Mouse (Mus musculus) limb, embryonic 15.5 days (tissue): ENCODE results near the gene Ankrd28. TPM values are rescaled to one million over a fixed set of nuclear protein-coding genes. Genes with fewer than 3 reads are reported as not detected.
"Not testable (repeated sequence)": the region's sequence is repeated elsewhere in the genome, so short reads cannot be mapped to it uniquely, and the experiment has no call there.

Experiments used
- ATAC-seq: fragments of 200-750 bp; cut with Nextera tagmentation; 2 replicates; pipeline ENCODE4 v1.8.0; 2017; ENCODE audit warnings: low read depth, moderate TSS enrichment; ENCODE audit not compliant: insufficient number of reproducible peaks, low FRiP score, low TSS enrichment
- H3K27ac ChIP-seq: fragments of 300-500 bp; sonication (generic); 2 replicates; pipeline ENCODE4 v1.5.1; 2015; ENCODE audit warnings: moderate library complexity, mild to moderate bottlenecking, inconsistent platforms
- H3K27me3 ChIP-seq: fragments of 300-500 bp; sonication (generic); 2 replicates; pipeline ENCODE4 v1.6.1; 2015; ENCODE audit warnings: inconsistent platforms
- H3K36me3 ChIP-seq: fragments of 300-500 bp; sonication (generic); 2 replicates; pipeline ENCODE4 v1.6.1; 2015; ENCODE audit warnings: inconsistent platforms
- H3K4me1 ChIP-seq: fragments of 300-500 bp; sonication (generic); 2 replicates; pipeline ENCODE4 v1.6.1; 2015; ENCODE audit warnings: inconsistent platforms
- H3K4me2 ChIP-seq: fragments of 300-500 bp; sonication (generic); 2 replicates; pipeline ENCODE4 v1.6.1; 2015; ENCODE audit warnings: mild to moderate bottlenecking, inconsistent platforms
- H3K4me3 ChIP-seq: fragments of 300-500 bp; sonication (generic); 2 replicates; pipeline ENCODE4 v1.5.1; 2015; ENCODE audit warnings: mild to moderate bottlenecking, inconsistent platforms
- H3K9ac ChIP-seq: fragments of 300-500 bp; sonication (generic); 2 replicates; pipeline ENCODE4 v1.6.1; 2015; ENCODE audit warnings: inconsistent platforms
- H3K9me3 ChIP-seq: fragments of 300-500 bp; sonication (generic); 2 replicates; pipeline ENCODE4 v1.6.1; 2016; ENCODE audit warnings: inconsistent platforms
- WGBS: fragments of 180-500 bp; shearing (Covaris S2); methylation state at CpG from one replicate; pipeline ENCODE4 v1.1.7; 2015; 5-methylcytosine and 5-hydroxymethylcytosine counted together
- polyA plus RNA-seq: library from polyadenylated mRNA; unstranded; fragments of >200 nt; fragmentation: Nextera tagmentation; extraction: Ambion mirVana; gene quantifications from 2 replicates; pipeline ENCODE4 v1.2.1, GENCODE M21; 2015

The Ankrd28 gene
- 9.8 and 10.0 TPM in 2 replicates for polyA plus RNA-seq

DNA sequence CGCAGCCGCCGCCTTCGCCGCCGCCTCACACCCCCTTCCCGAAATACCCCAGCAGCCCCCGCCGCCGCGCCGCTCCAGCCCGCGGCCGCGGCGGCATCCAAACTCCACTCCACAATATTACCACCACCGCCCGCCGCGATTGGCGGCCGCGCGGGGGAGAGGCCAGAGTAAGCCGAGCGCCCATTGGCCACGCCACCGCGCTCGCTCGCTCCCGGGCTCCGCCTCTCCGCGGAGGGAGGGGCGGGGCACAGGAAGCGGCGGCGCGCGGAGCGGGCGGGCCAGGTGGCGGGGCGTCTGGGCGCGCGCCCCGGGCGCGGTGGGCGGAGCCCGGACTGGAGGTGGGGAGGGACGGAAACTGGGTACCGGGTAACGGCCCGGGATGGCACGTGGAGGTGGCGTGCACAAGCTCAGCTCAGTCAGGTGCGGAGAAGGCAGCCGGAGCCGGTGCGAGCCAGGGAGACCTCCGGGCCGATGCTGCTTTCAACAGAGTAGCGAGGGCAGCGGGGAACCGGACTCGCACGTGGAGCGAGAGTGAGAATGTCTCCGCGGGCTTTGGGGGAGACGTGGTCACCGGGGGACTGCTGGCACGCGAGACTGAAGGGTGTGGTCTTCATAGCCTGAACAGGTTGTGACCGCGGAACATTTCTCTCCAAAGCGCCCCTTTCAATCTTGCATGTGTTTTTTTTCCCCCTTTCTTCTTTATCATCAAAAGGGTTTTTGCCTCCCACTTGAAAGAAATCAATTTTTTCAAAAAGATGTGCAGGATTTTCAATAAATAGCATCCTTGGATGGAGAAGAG, at the start of gene Ankrd28:
Ankrd28 (minus strand) TSS at position 81 of the 799 bp plus-strand sequence.
- Histone ChIP-seq H3K9me3 (no peaks in the 10 kb centered on the region), H3K27ac (peak within 1 kb of the TSS; percentile 93), H3K27me3 (no peaks in the 10 kb centered on the region), H3K9ac (peak within 1 kb of the TSS; percentile 80), H3K36me3 (no peaks in the 10 kb centered on the region), H3K4me1 (peaks cover 6% of the 10 kb centered on the region; the same call in 1 of the 2 replicates), H3K4me3 (peak within 1 kb of the TSS; percentile 91), H3K4me2 (peak within 1 kb of the TSS; percentile 82)
- peak; percentile 97 for ATAC-seq
- under 1% methylated on average over 67 of the region's 81 CpGs for WGBS

DNA sequence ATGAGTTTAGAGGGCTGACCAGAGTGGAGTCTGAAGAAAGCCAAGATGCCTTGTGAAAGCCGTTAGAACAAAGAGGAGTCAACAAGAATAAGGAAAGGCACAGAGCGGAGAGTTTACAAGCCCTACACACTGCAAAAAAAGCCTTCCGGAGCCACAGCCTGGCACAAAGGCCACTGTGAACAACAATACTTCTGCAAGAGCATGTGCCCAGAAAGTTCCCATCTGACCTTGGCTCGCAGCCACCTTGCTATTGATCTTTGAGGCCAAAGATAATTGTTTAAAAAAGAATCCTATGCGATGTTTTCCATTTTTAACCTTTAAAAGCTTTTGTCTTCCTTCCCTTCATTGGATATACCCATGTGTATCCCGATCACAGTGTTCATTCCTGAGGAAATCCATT, 49.0 kb upstream of the Ankrd28 start:
- WGBS = 83% methylated on average over 6 of the region's 6 CpGs
- no peaks in the 10 kb centered on the region for H3K36me3 ChIP-seq
- no peaks in the 10 kb centered on the region for H3K9me3 ChIP-seq
- no peaks in the 10 kb centered on the region for H3K27me3 ChIP-seq
- no peaks in the 10 kb centered on the region for H3K4me1 ChIP-seq
- ATAC-seq = no peak
- H3K9ac ChIP-seq = no peak overlapping the region
- no peak overlapping the region for H3K4me2 ChIP-seq
- no peak overlapping the region for H3K4me3 ChIP-seq
- no peak overlapping the region for H3K27ac ChIP-seq

DNA sequence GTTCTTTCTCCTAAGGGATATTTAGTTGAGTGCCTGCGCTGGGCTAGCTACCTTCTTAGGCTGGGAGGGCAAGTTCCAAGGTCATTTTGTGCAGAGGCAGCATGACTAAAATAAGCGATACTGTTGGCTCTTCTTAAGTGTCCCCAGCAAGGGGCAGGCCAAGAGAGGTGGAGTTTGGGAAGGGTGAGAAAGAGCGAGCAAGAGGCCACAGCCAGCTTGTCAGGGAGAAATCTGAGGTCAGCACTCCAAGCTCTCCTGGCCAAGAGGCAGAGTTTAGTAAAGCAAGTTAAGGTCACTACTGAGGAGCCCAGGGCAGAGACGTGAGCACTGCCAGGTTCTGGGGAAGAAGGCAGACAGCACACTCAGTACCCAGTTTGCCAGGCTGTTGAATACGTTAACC, 41.7 kb upstream of the Ankrd28 start:
- no peaks in the 10 kb centered on the region for H3K4me1 ChIP-seq
- H3K36me3 ChIP-seq = no peaks in the 10 kb centered on the region
- H3K27ac ChIP-seq = no peak overlapping the region
- no peak overlapping the region for H3K4me2 ChIP-seq
- no peak overlapping the region for H3K4me3 ChIP-seq
- 75% methylated on average over 5 of the region's 5 CpGs for WGBS
- no peak for ATAC-seq
- H3K9ac ChIP-seq = no peak overlapping the region
- no peaks in the 10 kb centered on the region for H3K9me3 ChIP-seq
- no peaks in the 10 kb centered on the region for H3K27me3 ChIP-seq

GRCm38 (mm10) chr14:31870436-31870835, 40.0 kb upstream of the Ankrd28 start:
- no peaks in the 10 kb centered on the region for H3K27me3 ChIP-seq
- no peak for ATAC-seq
- no peaks in the 10 kb centered on the region for H3K36me3 ChIP-seq
- H3K4me3 ChIP-seq = no peak overlapping the region
- no peak overlapping the region for H3K27ac ChIP-seq
- peaks cover 7% of the 10 kb centered on the region; the same call in 1 of the 2 replicates for H3K9me3 ChIP-seq
- no peak overlapping the region for H3K4me2 ChIP-seq
- H3K4me1 ChIP-seq = no peaks in the 10 kb centered on the region
- H3K9ac ChIP-seq = no peak overlapping the region
- WGBS = 92% methylated on average over 5 of the region's 5 CpGs

DNA sequence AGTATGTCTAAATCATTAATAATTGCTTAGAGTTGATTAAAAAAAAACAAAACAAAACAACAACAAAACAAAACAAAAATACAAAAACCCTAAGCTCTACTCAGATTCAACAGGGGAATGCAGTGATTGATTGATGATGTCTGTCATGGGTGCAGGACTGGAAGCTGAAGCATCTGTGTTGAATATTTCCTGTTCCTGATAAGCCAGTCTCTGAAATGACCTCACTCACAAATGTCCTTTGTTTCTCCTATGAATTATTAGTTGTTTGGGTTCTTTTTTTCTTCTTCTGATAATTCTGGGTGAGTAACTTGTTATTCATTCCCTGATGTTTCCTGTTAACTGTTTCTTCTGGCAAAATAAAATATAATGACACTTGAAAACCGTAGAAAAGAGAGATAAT, 38.1 kb upstream of the Ankrd28 start:
- Histone ChIP-seq H3K4me1 (no peaks in the 10 kb centered on the region), H3K9me3 (peaks cover 7% of the 10 kb centered on the region; the same call in 1 of the 2 replicates), H3K36me3 (no peaks in the 10 kb centered on the region), H3K9ac (no peak overlapping the region), H3K4me2 (no peak overlapping the region), H3K4me3 (no peak overlapping the region), H3K27me3 (no peaks in the 10 kb centered on the region), H3K27ac (no peak overlapping the region)
- ATAC-seq = no peak
- WGBS = 32% methylated on average over 1 of the region's 1 CpGs

GRCm38 (mm10) chr14:31866366-31866765, 35.9 kb upstream of the Ankrd28 start:
- ATAC-seq, H3K4me3 ChIP-seq: not testable (repeated sequence)
- WGBS = 95% methylated on average over 10 of the region's 10 CpGs

DNA sequence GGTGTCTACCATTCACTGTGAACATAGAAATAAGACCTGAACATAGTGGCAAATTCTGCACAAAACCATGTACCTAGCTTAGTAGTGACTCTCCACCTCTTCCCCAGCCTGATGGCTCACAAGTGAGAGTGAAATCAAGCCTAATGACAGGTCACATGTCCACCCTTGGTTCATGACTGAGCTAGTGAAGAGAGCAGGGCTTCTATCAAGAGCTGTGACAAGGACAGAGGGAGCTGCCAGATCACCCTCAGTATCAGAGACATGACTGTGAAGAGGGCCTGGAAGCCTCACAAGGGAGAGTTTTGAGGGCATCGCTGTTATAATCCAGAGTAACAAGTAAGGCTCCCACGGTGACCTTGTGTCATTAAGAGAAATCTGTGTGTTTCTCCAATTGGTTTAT, 28.2 kb upstream of the Ankrd28 start:
- no peak for ATAC-seq
- Histone ChIP-seq H3K27ac (no peak overlapping the region), H3K9ac (no peak overlapping the region), H3K27me3 (no peaks in the 10 kb centered on the region), H3K4me1 (0 out of 2 replicates have a peak, but pooled peaks cover 4% of the 10 kb centered on the region), H3K4me3 (no peak overlapping the region), H3K9me3 (no peaks in the 10 kb centered on the region), H3K36me3 (no peaks in the 10 kb centered on the region), H3K4me2 (no peak overlapping the region)
- 93% methylated on average over 2 of the region's 2 CpGs for WGBS

More at GRCm38 (mm10) chr14:31866366-31866765, 35.9 kb upstream of the Ankrd28 start:
- not testable (repeated sequence) for H3K27me3 ChIP-seq, H3K27ac ChIP-seq, H3K9me3 ChIP-seq, H3K36me3 ChIP-seq, H3K4me1 ChIP-seq, H3K4me2 ChIP-seq, H3K9ac ChIP-seq

DNA sequence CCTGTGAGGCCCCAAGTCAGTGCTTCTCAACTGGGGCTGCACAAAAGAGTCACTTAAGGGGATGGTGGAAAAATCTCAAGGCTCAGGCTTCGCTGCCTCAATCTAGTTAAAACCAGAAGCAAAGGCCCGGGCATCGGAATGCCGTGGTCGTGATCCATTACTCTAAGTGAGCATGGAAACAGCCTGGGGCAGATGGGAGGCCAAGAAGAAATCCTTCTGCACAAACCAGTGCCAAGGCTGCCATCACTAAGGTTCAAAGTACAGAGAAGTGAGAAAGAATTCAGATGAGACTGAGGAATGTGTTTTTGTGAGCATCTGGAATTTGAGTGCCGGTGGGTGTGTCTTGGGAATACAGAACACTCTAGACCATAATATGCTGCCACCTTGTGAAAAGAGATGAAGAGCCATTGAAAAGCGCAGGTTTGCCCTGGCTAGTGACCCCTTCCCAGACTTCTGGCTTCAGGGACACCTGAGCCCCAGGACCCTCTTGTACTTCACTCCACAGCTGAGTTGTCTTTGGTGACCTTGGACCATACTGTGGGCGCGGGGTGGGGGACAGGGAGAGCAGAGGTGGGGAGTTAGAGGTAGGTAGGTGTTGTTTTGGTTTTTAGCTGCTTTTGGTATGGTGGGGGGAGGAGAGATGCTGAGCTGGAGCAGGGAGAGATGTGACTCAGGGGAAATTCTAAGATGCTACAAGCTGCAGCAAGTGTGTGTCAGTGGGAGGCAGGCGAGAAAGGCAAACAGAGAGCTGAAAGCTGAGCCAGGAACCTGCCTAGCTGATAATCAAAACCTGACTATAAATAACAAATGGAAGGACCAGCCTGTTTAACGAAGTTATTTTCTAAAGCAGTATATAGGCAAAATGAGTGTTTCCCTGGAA, 26.9 kb upstream of the Ankrd28 start:
- Histone ChIP-seq H3K36me3 (no peaks in the 10 kb centered on the region), H3K27ac (no peak overlapping the region), H3K4me1 (0 out of 2 replicates have a peak, but pooled peaks cover 4% of the 10 kb centered on the region), H3K4me2 (no peak overlapping the region), H3K27me3 (no peaks in the 10 kb centered on the region), H3K9ac (no peak overlapping the region), H3K9me3 (no peaks in the 10 kb centered on the region), H3K4me3 (no peak overlapping the region)
- 48% methylated on average over 11 of the region's 11 CpGs for WGBS
- no peak for ATAC-seq

DNA sequence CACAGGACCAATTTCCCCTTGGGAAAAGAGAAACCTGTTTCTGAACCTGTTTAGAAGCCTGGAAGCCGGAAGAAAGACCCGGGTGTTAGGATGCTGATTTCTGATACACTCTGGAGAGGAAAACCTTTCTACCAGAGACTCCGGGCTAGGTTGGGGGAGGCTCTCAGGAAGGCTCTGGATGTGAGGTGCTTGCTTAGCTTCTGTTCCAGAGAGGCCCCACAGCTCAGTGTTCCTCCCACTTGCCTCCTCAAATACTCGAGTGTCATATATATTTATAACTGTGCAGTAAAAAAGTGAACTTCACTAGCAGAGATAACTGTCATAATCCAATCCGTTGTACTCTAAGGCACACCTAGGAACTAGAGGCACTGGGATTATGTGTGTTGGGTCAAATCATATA, 25.6 kb upstream of the Ankrd28 start:
- Histone ChIP-seq H3K27ac (no peak overlapping the region), H3K36me3 (no peaks in the 10 kb centered on the region), H3K9me3 (no peaks in the 10 kb centered on the region), H3K4me2 (no peak overlapping the region), H3K9ac (no peak overlapping the region), H3K4me1 (0 out of 2 replicates have a peak, but pooled peaks cover 4% of the 10 kb centered on the region), H3K4me3 (no peak overlapping the region), H3K27me3 (no peaks in the 10 kb centered on the region)
- 65% methylated on average over 5 of the region's 5 CpGs for WGBS
- ATAC-seq = no peak

GRCm38 (mm10) chr14:31854667-31855066, 24.2 kb upstream of the Ankrd28 start:
- Histone ChIP-seq H3K36me3 (no peaks in the 10 kb centered on the region), H3K9me3 (no peaks in the 10 kb centered on the region), H3K9ac (no peak overlapping the region), H3K27me3 (no peaks in the 10 kb centered on the region), H3K4me3 (no peak overlapping the region), H3K4me1 (0 out of 2 replicates have a peak, but pooled peaks cover 4% of the 10 kb centered on the region), H3K4me2 (no peak overlapping the region), H3K27ac (no peak overlapping the region)
- WGBS = 74% methylated on average over 4 of the region's 4 CpGs
- ATAC-seq = no peak

- Histone ChIP-seq H3K36me3 (no peaks in the 10 kb centered on the region), H3K9me3 (no peaks in the 10 kb centered on the region), H3K4me2 (no peak overlapping the region), H3K4me1 (no peaks in the 10 kb centered on the region), H3K27ac (no peak overlapping the region), H3K9ac (no peak overlapping the region), H3K4me3 (no peak overlapping the region), H3K27me3 (no peaks in the 10 kb centered on the region)
- no peak for ATAC-seq
- WGBS = 76% methylated on average over 4 of the region's 4 CpGs
These were observed 13.1 kb upstream of the Ankrd28 start for GRCm38 (mm10) chr14:31843571-31843970.

GRCm38 (mm10) chr14:31832022-31832421, 1.6 kb upstream of the Ankrd28 start:
- 63% methylated on average over 4 of the region's 4 CpGs for WGBS
- H3K9ac ChIP-seq = no peak overlapping the region
- no peak overlapping the region for H3K4me2 ChIP-seq
- H3K4me3 ChIP-seq = no peak overlapping the region
- no peaks in the 10 kb centered on the region; the same call in 1 of the 2 replicates for H3K9me3 ChIP-seq
- no peak for ATAC-seq
- H3K27me3 ChIP-seq = no peaks in the 10 kb centered on the region
- no peaks in the 10 kb centered on the region for H3K36me3 ChIP-seq
- H3K27ac ChIP-seq = no peak overlapping the region
- peaks cover 6% of the 10 kb centered on the region; the same call in 1 of the 2 replicates for H3K4me1 ChIP-seq
